17 mouse cellular contexts compared by ENCODE assay signal in genomic region chr11:108858846-108859245, GRCm38 (mm10).
DNase-seq lines count a peak whose midpoint lies in the region; ATAC-seq and TF ChIP-seq lines count a peak whose summit lies in the region.
"Had no signal": no experiment of that assay in that cellular context is flagged by ENCODE, and none has a peak within 500 bp of the region (broad histone marks: within the 10 kb centered on the region; RNA-seq: fewer than 3 reads in every experiment).

No protein-coding gene starts in this region.

- H3K4me1 ChIP-seq in forebrain, embryonic 10.5 days = peaks cover 36% of the 10 kb centered on the region
- H3K4me1 ChIP-seq in forebrain, embryonic 16.5 days (replicated peaks; ENCODE audit: control insufficient read depth, insufficient read depth, low read length) = peaks cover 11% of the 10 kb centered on the region
- H3K4me1 ChIP-seq in limb, embryonic 14.5 days (ENCODE audit: control insufficient read depth, insufficient read depth, low read length) = peaks cover 7% of the 10 kb centered on the region
- peaks cover 21% of the 10 kb centered on the region for H3K4me1 ChIP-seq in limb, embryonic 10.5 days
- H3K4me1 ChIP-seq in midbrain, embryonic 16.5 days (ENCODE audit: control insufficient read depth, insufficient read depth, low read length) = peaks cover 19% of the 10 kb centered on the region
- H3K4me1 ChIP-seq in midbrain, embryonic 15.5 days = peaks cover 16% of the 10 kb centered on the region
- H3K4me1 ChIP-seq in limb, embryonic 15.5 days = peaks cover 19% of the 10 kb centered on the region

- no peak for TF ChIP-seq POLR2A in limb, embryonic 14.5 days (IDR thresholded peaks at IDR 0.05; ENCODE audit: borderline replicate concordance, extremely low read depth, insufficient read depth, insufficient read length)

- H3K27ac ChIP-seq in forebrain, embryonic 10.5 days = peak overlapping the region; percentile 36
- no peak overlapping the region for H3K27ac ChIP-seq in forebrain, embryonic 16.5 days (ENCODE audit: low read length)
- H3K27ac ChIP-seq in limb, embryonic 14.5 days (replicated peaks; ENCODE audit: low read depth, low read length) = 0 out of 2 replicates have a peak overlapping the region, but pooled peaks have one; percentile 19
- no peak overlapping the region for H3K27ac ChIP-seq in limb, embryonic 10.5 days
- H3K27ac ChIP-seq in midbrain, embryonic 16.5 days (ENCODE audit: low read length) = 0 out of 2 replicates have a peak overlapping the region, but pooled peaks have one; percentile 1
- H3K27ac ChIP-seq in midbrain, embryonic 15.5 days = no peak overlapping the region
- H3K27ac ChIP-seq in limb, embryonic 15.5 days = peak overlapping the region; percentile 23
- H3K27ac ChIP-seq: embryonic facial prominence, embryonic 15.5 days; forebrain, embryonic 15.5 days had no signal

- no peaks in the 10 kb centered on the region for H3K9me3 ChIP-seq in forebrain, embryonic 10.5 days
- H3K9me3 ChIP-seq in forebrain, embryonic 16.5 days (ENCODE audit: control insufficient read depth, low read length) = no peaks in the 10 kb centered on the region
- H3K9me3 ChIP-seq in limb, embryonic 14.5 days (ENCODE audit: control insufficient read depth, low read length) = no peaks in the 10 kb centered on the region
- no peaks in the 10 kb centered on the region for H3K9me3 ChIP-seq in limb, embryonic 10.5 days (replicated peaks)
- no peaks in the 10 kb centered on the region for H3K9me3 ChIP-seq in midbrain, embryonic 16.5 days (replicated peaks; ENCODE audit: control insufficient read depth, low read length, poor library complexity, severe bottlenecking)
- no peaks in the 10 kb centered on the region for H3K9me3 ChIP-seq in midbrain, embryonic 15.5 days
- no peaks in the 10 kb centered on the region for H3K9me3 ChIP-seq in limb, embryonic 15.5 days
- H3K9me3 ChIP-seq: embryonic facial prominence, embryonic 15.5 days; forebrain, embryonic 13.5 days; forebrain, embryonic 15.5 days had no signal

- no peaks in the 10 kb centered on the region for H3K27me3 ChIP-seq in forebrain, embryonic 10.5 days (ENCODE audit: poor library complexity, severe bottlenecking)
- H3K27me3 ChIP-seq in forebrain, embryonic 16.5 days (replicated peaks; ENCODE audit: control insufficient read depth, insufficient read depth, low read length) = no peaks in the 10 kb centered on the region
- H3K27me3 ChIP-seq in limb, embryonic 14.5 days (ENCODE audit: control insufficient read depth, insufficient read depth, low read length) = no peaks in the 10 kb centered on the region
- H3K27me3 ChIP-seq in limb, embryonic 10.5 days (ENCODE audit: low read depth, poor library complexity, severe bottlenecking) = no peaks in the 10 kb centered on the region
- no peaks in the 10 kb centered on the region for H3K27me3 ChIP-seq in midbrain, embryonic 16.5 days (ENCODE audit: control insufficient read depth, insufficient read depth, low read depth, low read length)
- H3K27me3 ChIP-seq in midbrain, embryonic 15.5 days (replicated peaks) = no peaks in the 10 kb centered on the region
- no peaks in the 10 kb centered on the region for H3K27me3 ChIP-seq in limb, embryonic 15.5 days
- H3K27me3 ChIP-seq: embryonic facial prominence, embryonic 15.5 days; forebrain, embryonic 13.5 days; forebrain, embryonic 15.5 days had no signal

- no peak overlapping the region for H3K4me2 ChIP-seq in forebrain, embryonic 16.5 days (ENCODE audit: low read length)
- no peak overlapping the region for H3K4me2 ChIP-seq in limb, embryonic 14.5 days (replicated peaks; ENCODE audit: low read depth, low read length, severe bottlenecking)
- H3K4me2 ChIP-seq in midbrain, embryonic 16.5 days (ENCODE audit: low read length) = no peak overlapping the region
- no peak overlapping the region for H3K4me2 ChIP-seq in midbrain, embryonic 15.5 days
- H3K4me2 ChIP-seq in limb, embryonic 15.5 days = no peak overlapping the region
- H3K4me2 ChIP-seq: embryonic facial prominence, embryonic 15.5 days; forebrain, embryonic 13.5 days; forebrain, embryonic 15.5 days had no signal

- no peak for ATAC-seq in forebrain, embryonic 16.5 days
- no peak for ATAC-seq in limb, embryonic 14.5 days (ENCODE audit: low FRiP score, low read depth)
- ATAC-seq in midbrain, embryonic 16.5 days = no peak
- no peak for ATAC-seq in midbrain, embryonic 15.5 days (replicated peaks)
- no peak for ATAC-seq in limb, embryonic 15.5 days (ENCODE audit: insufficient number of reproducible peaks, low FRiP score, low TSS enrichment, low read depth)
- ATAC-seq: forebrain, embryonic 15.5 days had no signal

- no peak overlapping the region for H3K9ac ChIP-seq in forebrain, embryonic 16.5 days (replicated peaks; ENCODE audit: low read depth, low read length)
- H3K9ac ChIP-seq in limb, embryonic 14.5 days (ENCODE audit: low read depth, low read length, severe bottlenecking) = no peak overlapping the region
- no peak overlapping the region for H3K9ac ChIP-seq in midbrain, embryonic 16.5 days (ENCODE audit: low read depth, low read length)
- no peak overlapping the region for H3K9ac ChIP-seq in midbrain, embryonic 15.5 days
- H3K9ac ChIP-seq in limb, embryonic 15.5 days = no peak overlapping the region
- H3K9ac ChIP-seq: embryonic facial prominence, embryonic 15.5 days; forebrain, embryonic 13.5 days; forebrain, embryonic 15.5 days had no signal

- DNase-seq in forebrain, embryonic 10.5 days (ENCODE audit: extremely low spot score, low spot score) = no peak
- no peak for DNase-seq in limb, embryonic 14.5 days (ENCODE audit: low spot score)
- DNase-seq in limb, embryonic 10.5 days (ENCODE audit: low spot score) = no peak
- no peak for DNase-seq in cerebellum, postnatal 4 days (ENCODE audit: low spot score in 2 of 2)
- DNase-seq: adrenal gland, postnatal 25 days; cerebellum, adult 11 months; cerebellum, adult 18-20 months; cerebellum, adult 8-10 months; cerebellum, postnatal 36 days had no signal

- no peaks in the 10 kb centered on the region for H3K36me3 ChIP-seq in forebrain, embryonic 10.5 days (replicated peaks)
- H3K36me3 ChIP-seq in forebrain, embryonic 16.5 days (ENCODE audit: control insufficient read depth, insufficient read depth) = no peaks in the 10 kb centered on the region
- no peaks in the 10 kb centered on the region; the same call in 1 of the 2 replicates for H3K36me3 ChIP-seq in limb, embryonic 14.5 days (ENCODE audit: control insufficient read depth, insufficient read depth, low read length)
- no peaks in the 10 kb centered on the region for H3K36me3 ChIP-seq in limb, embryonic 10.5 days
- no peaks in the 10 kb centered on the region for H3K36me3 ChIP-seq in midbrain, embryonic 16.5 days (ENCODE audit: control insufficient read depth, insufficient read depth, low read length)
- H3K36me3 ChIP-seq in midbrain, embryonic 15.5 days (replicated peaks) = no peaks in the 10 kb centered on the region
- no peaks in the 10 kb centered on the region for H3K36me3 ChIP-seq in limb, embryonic 15.5 days
- H3K36me3 ChIP-seq: embryonic facial prominence, embryonic 15.5 days; forebrain, embryonic 15.5 days had no signal

- H3K4me3 ChIP-seq in forebrain, embryonic 10.5 days = no peak overlapping the region
- H3K4me3 ChIP-seq in forebrain, embryonic 16.5 days (replicated peaks; ENCODE audit: low read length) = no peak overlapping the region
- no peak overlapping the region for H3K4me3 ChIP-seq in limb, embryonic 14.5 days (replicated peaks; ENCODE audit: low read length)
- H3K4me3 ChIP-seq in limb, embryonic 10.5 days = no peak overlapping the region
- no peak overlapping the region for H3K4me3 ChIP-seq in midbrain, embryonic 16.5 days (ENCODE audit: low read depth, low read length)
- no peak overlapping the region for H3K4me3 ChIP-seq in midbrain, embryonic 15.5 days
- no peak overlapping the region for H3K4me3 ChIP-seq in limb, embryonic 15.5 days
- H3K4me3 ChIP-seq: embryonic facial prominence, embryonic 15.5 days; erythroblast, embryonic 14.5 days; forebrain, embryonic 13.5 days; forebrain, embryonic 15.5 days had no signal

- WGBS in forebrain, embryonic 10.5 days = 92% methylated on average over 6 of the region's 6 CpGs
- 88% methylated on average over 6 of the region's 6 CpGs for WGBS in forebrain, embryonic 16.5 days
- WGBS in limb, embryonic 14.5 days = 74% methylated on average over 6 of the region's 6 CpGs
- WGBS in limb, embryonic 10.5 days = 87% methylated on average over 6 of the region's 6 CpGs
- WGBS in midbrain, embryonic 16.5 days = 91% methylated on average over 6 of the region's 6 CpGs
- 88% methylated on average over 6 of the region's 6 CpGs for WGBS in midbrain, embryonic 15.5 days
- 67% methylated on average over 6 of the region's 6 CpGs for WGBS in limb, embryonic 15.5 days

Comparison
In these comparisons a context has a peak if more than half of its experiments do, and no peak if none do; other contexts are left out.
1. H3K27ac ChIP-seq: peak in forebrain, embryonic 10.5 days (single experiment), limb, embryonic 14.5 days (single experiment), midbrain, embryonic 16.5 days (single experiment) and limb, embryonic 15.5 days (single experiment); none in forebrain, embryonic 16.5 days (single experiment), limb, embryonic 10.5 days (single experiment) and midbrain, embryonic 15.5 days (single experiment).